Mouse (Mus musculus) common myeloid progenitor, adult 5-6 weeks (primary cell): ENCODE measurements around the gene Sned1. TPM values are rescaled to one million over a fixed set of nuclear protein-coding genes. Genes with fewer than 3 reads are reported as not detected.
"Not testable (repeated sequence)": the region's sequence is repeated elsewhere in the genome, so short reads cannot be mapped to it uniquely, and the experiment has no call there.

Source experiments
- ATAC-seq: replicated peaks from 2 replicates; pipeline ENCODE4 v1.8.0; 2016; ENCODE audit warnings: low read depth, mild to moderate bottlenecking, moderate TSS enrichment, inconsistent platforms; ENCODE audit not compliant: poor library complexity, severe bottlenecking
- total RNA-seq: library from RNA; stranded (forward); fragments of 200-1000, 187-1606 nt; gene quantifications from 2 replicates; pipeline ENCODE4 v1.2.3, GENCODE M21; 2017

Sned1 gene
- total RNA-seq = 0.18 and 0.24 TPM in 2 replicates

- peak; percentile 86 for ATAC-seq
Observed at GRCm38 (mm10) chr1:93235576-93236544, at the start of gene Sned1. Gene Sned1, plus strand, starts transcription at chr1:93235841.

- no peak for ATAC-seq
Observed at GRCm38 (mm10) chr1:93190726-93191305, 44.8 kb upstream of the Sned1 start.

- ATAC-seq = no peak
Observed at GRCm38 (mm10) chr1:93194961-93195360, 40.7 kb upstream of the Sned1 start.

- not testable (repeated sequence) for ATAC-seq
Observed at GRCm38 (mm10) chr1:93197454-93197853, 38.2 kb upstream of the Sned1 start.

- no peak for ATAC-seq
Observed at GRCm38 (mm10) chr1:93197916-93198315, 37.7 kb upstream of the Sned1 start.

- no peak for ATAC-seq
Observed at GRCm38 (mm10) chr1:93206277-93206970, 29.2 kb upstream of the Sned1 start.

- ATAC-seq = no peak
Observed at GRCm38 (mm10) chr1:93207536-93208064, 28.0 kb upstream of the Sned1 start.

GRCm38 (mm10) chr1:93210213-93210641 lies 25.4 kb upstream of the Sned1 start:
- ATAC-seq = peak; percentile 40; the same call in 1 of the 2 replicates

GRCm38 (mm10) chr1:93211019-93211418 lies 24.6 kb upstream of the Sned1 start:
- no peak for ATAC-seq

GRCm38 (mm10) chr1:93211549-93212220 lies 24.0 kb upstream of the Sned1 start:
- ATAC-seq = no peak

- no peak for ATAC-seq
Observed at GRCm38 (mm10) chr1:93212441-93212840, 23.2 kb upstream of the Sned1 start.

GRCm38 (mm10) chr1:93214612-93215011 lies 21.0 kb upstream of the Sned1 start:
- ATAC-seq = no peak

- no peak for ATAC-seq
Observed at GRCm38 (mm10) chr1:93216839-93217497, 18.7 kb upstream of the Sned1 start.

- ATAC-seq = no peak
Observed at GRCm38 (mm10) chr1:93217530-93217929, 18.1 kb upstream of the Sned1 start.

GRCm38 (mm10) chr1:93220776-93221175 lies 14.9 kb upstream of the Sned1 start:
- ATAC-seq = no peak

GRCm38 (mm10) chr1:93223972-93224371 lies 11.7 kb upstream of the Sned1 start:
- peak; percentile 88 for ATAC-seq

- no peak for ATAC-seq
Observed at GRCm38 (mm10) chr1:93225226-93225625, 10.4 kb upstream of the Sned1 start.

- ATAC-seq = no peak
Observed at GRCm38 (mm10) chr1:93225731-93226520, 9.7 kb upstream of the Sned1 start.
